Mouse (Mus musculus) heart, adult 2 months (tissue): ENCODE data around the gene Rgs2. TPM values are rescaled to one million over a fixed set of nuclear protein-coding genes. Genes with fewer than 3 reads are reported as not detected.

Source experiments
- DNase-seq, 2 experiments: peaks; one replicate each; pipeline ENCODE4 v3.0.0; 2021
- H3K27ac ChIP-seq: fragments of 200-600 bp; 2 replicates; pipeline ENCODE4 v1.8.1; 2022
- H3K27me3 ChIP-seq: fragments of 200-500 bp; 2 replicates; pipeline ENCODE4 v1.6.1; 2012; ENCODE audit warnings: mild to moderate bottlenecking, low read length, inconsistent platforms, mixed read lengths; ENCODE audit not compliant: control insufficient read depth, insufficient read depth
- H3K36me3 ChIP-seq: fragments of 200-500 bp; 2 replicates; pipeline ENCODE4 v1.6.1; 2012; ENCODE audit warnings: low read length, inconsistent platforms; ENCODE audit not compliant: control insufficient read depth, insufficient read depth
- H3K4me1 ChIP-seq: fragments of 200-500 bp; 2 replicates; pipeline ENCODE4 v1.6.1; 2011; ENCODE audit warnings: low read length; ENCODE audit not compliant: control insufficient read depth, insufficient read depth
- H3K4me3 ChIP-seq: fragments of 200-600 bp; 2 replicates; pipeline ENCODE4 v1.8.1; 2022
- H3K79me2 ChIP-seq: fragments of 200-500 bp; replicated peaks from 2 replicates; pipeline ENCODE4 v1.6.1; 2012; ENCODE audit warnings: mild to moderate bottlenecking, inconsistent platforms, low read length, moderate library complexity, mixed read lengths; ENCODE audit not compliant: control insufficient read depth, insufficient read depth
- H3K9ac ChIP-seq: fragments of 200-500 bp; 2 replicates; pipeline ENCODE4 v1.6.1; 2012; ENCODE audit warnings: low read depth, mild to moderate bottlenecking, control low read depth, inconsistent platforms, low read length, mixed read lengths
- CTCF ChIP-seq: fragments of 200-600 bp; IDR thresholded peaks from 2 replicates; pipeline ENCODE4 v1.8.1; 2022; ENCODE audit warnings: antibody characterized with exemption, mild to moderate bottlenecking, moderate library complexity
- EP300 ChIP-seq: fragments of 200-500 bp; IDR thresholded peaks from 2 replicates; pipeline ENCODE4 v1.6.1; 2011; ENCODE audit warnings: low read depth, low read length, control low read depth; ENCODE audit not compliant: insufficient read depth
- POLR2A ChIP-seq: fragments of 200-500 bp; IDR thresholded peaks from 2 replicates; pipeline ENCODE4 v1.6.1; 2011; ENCODE audit warnings: mild to moderate bottlenecking, low read depth, low read length, control low read depth; ENCODE audit not compliant: insufficient read depth
- WGBS: fragments of 180-500 bp; shearing (Covaris S2); methylation state at CpG from one replicate; pipeline ENCODE4 v1.1.7; 2018; 5-methylcytosine and 5-hydroxymethylcytosine counted together
- intact Hi-C: fragments of 180-260 bp; cut with DNase I; formaldehyde crosslinking; loops from one replicate; pipeline ENCODE4 v1.15.1; 2025
- polyA plus RNA-seq: library from polyadenylated mRNA; depleted of rRNA; stranded (reverse); fragments of >200 nt; gene quantifications from 2 replicates; pipeline ENCODE4 v1.2.3, GENCODE M21; 2012
- total RNA-seq, 2 experiments: library from RNA; stranded (reverse); gene quantifications; 2 replicates each; pipeline ENCODE4 v1.2.3; 2021

The Rgs2 gene
- total and polyA plus RNA-seq, 3 experiments = 7.7 to 59.2 (median 43.7) TPM

- Histone ChIP-seq H3K4me1 (peaks cover 1% of the 10 kb centered on the region), H3K27ac (no peak overlapping the region), H3K27me3 (no peaks in the 10 kb centered on the region), H3K36me3 (no peaks in the 10 kb centered on the region), H3K79me2 (no peaks in the 10 kb centered on the region), H3K4me3 (no peak overlapping the region), H3K9ac (no peak overlapping the region)
- DNase-seq = no peak
- intact Hi-C loops = no loop called here
- TF ChIP-seq CTCF (no peak), EP300 (no peak), POLR2A (no peak)
- 57% methylated on average over 2 of the region's 2 CpGs for whole genome bisulfite sequencing
Observed at GRCm38 (mm10) chr1:143982085-143982764, 21.7 kb downstream of the Rgs2 start.

- intact Hi-C loops = no loop called here
- peaks cover 1% of the 10 kb centered on the region for H3K4me1 ChIP-seq
- H3K36me3 ChIP-seq = no peaks in the 10 kb centered on the region
- no peaks in the 10 kb centered on the region for H3K79me2 ChIP-seq
- H3K4me3 ChIP-seq = no peak overlapping the region
- no peak overlapping the region for H3K9ac ChIP-seq
- no peaks in the 10 kb centered on the region for H3K27me3 ChIP-seq
- peak in 1 of 2 experiments; percentile 19 for DNase-seq
- H3K27ac ChIP-seq = no peak overlapping the region; the same call in 1 of the 2 replicates
- TF ChIP-seq CTCF = no peak
- TF ChIP-seq EP300 = no peak
- TF ChIP-seq POLR2A = no peak
Observed at GRCm38 (mm10) chr1:143980811-143981210, 23.1 kb downstream of the Rgs2 start.

- TF ChIP-seq POLR2A (no peak), EP300 (no peak), CTCF (no peak)
- H3K4me1 ChIP-seq = no peaks in the 10 kb centered on the region
- no peak overlapping the region for H3K27ac ChIP-seq
- H3K36me3 ChIP-seq = no peaks in the 10 kb centered on the region
- H3K4me3 ChIP-seq = no peak overlapping the region
- H3K79me2 ChIP-seq = no peaks in the 10 kb centered on the region
- H3K27me3 ChIP-seq = no peaks in the 10 kb centered on the region
- no peak overlapping the region for H3K9ac ChIP-seq
- 87% methylated on average over 2 of the region's 2 CpGs for WGBS
- intact Hi-C loops = no loop called here
- DNase-seq = no peak
Observed at GRCm38 (mm10) chr1:143974637-143975036, 29.3 kb downstream of the Rgs2 start.

- H3K9ac ChIP-seq = no peak overlapping the region
- no peaks in the 10 kb centered on the region for H3K27me3 ChIP-seq
- H3K36me3 ChIP-seq = no peaks in the 10 kb centered on the region
- intact Hi-C loops = no loop called here
- TF ChIP-seq CTCF (no peak), POLR2A (no peak), EP300 (no peak)
- H3K27ac ChIP-seq = no peak overlapping the region
- H3K4me1 ChIP-seq = no peaks in the 10 kb centered on the region
- H3K4me3 ChIP-seq = no peak overlapping the region
- no peak for DNase-seq
- WGBS = 55% methylated on average over 3 of the region's 3 CpGs
- H3K79me2 ChIP-seq = no peaks in the 10 kb centered on the region
Observed at GRCm38 (mm10) chr1:143962301-143962700, 41.7 kb downstream of the Rgs2 start.

GRCm38 (mm10) chr1:143960340-143960739 is 43.6 kb downstream of the Rgs2 start:
- 86% methylated on average over 2 of the region's 2 CpGs for WGBS
- no peaks in the 10 kb centered on the region for H3K4me1 ChIP-seq
- H3K36me3 ChIP-seq = no peaks in the 10 kb centered on the region

GRCm38 (mm10) chr1:143956090-143956489 is 47.9 kb downstream of the Rgs2 start:
- no peaks in the 10 kb centered on the region for H3K79me2 ChIP-seq
- no peak for DNase-seq
- H3K9ac ChIP-seq = no peak overlapping the region
- H3K36me3 ChIP-seq = no peaks in the 10 kb centered on the region
- TF ChIP-seq POLR2A = no peak
- TF ChIP-seq CTCF = no peak
- TF ChIP-seq EP300 = no peak
- H3K4me1 ChIP-seq = no peaks in the 10 kb centered on the region
- 54% methylated on average over 1 of the region's 1 CpGs for WGBS
- H3K27me3 ChIP-seq = no peaks in the 10 kb centered on the region
- H3K4me3 ChIP-seq = no peak overlapping the region
- no peak overlapping the region for H3K27ac ChIP-seq
- intact Hi-C loops = no loop called here

More at GRCm38 (mm10) chr1:143960340-143960739, 43.6 kb downstream of the Rgs2 start:
- H3K27ac ChIP-seq = no peak overlapping the region
- no peak overlapping the region for H3K4me3 ChIP-seq
- DNase-seq = no peak
- no peaks in the 10 kb centered on the region for H3K27me3 ChIP-seq
- H3K9ac ChIP-seq = no peak overlapping the region
- intact Hi-C loops = no loop called here
- TF ChIP-seq POLR2A = no peak
- no peak for TF ChIP-seq CTCF
- no peak for TF ChIP-seq EP300
- H3K79me2 ChIP-seq = no peaks in the 10 kb centered on the region
